In the genomic region with DNA sequence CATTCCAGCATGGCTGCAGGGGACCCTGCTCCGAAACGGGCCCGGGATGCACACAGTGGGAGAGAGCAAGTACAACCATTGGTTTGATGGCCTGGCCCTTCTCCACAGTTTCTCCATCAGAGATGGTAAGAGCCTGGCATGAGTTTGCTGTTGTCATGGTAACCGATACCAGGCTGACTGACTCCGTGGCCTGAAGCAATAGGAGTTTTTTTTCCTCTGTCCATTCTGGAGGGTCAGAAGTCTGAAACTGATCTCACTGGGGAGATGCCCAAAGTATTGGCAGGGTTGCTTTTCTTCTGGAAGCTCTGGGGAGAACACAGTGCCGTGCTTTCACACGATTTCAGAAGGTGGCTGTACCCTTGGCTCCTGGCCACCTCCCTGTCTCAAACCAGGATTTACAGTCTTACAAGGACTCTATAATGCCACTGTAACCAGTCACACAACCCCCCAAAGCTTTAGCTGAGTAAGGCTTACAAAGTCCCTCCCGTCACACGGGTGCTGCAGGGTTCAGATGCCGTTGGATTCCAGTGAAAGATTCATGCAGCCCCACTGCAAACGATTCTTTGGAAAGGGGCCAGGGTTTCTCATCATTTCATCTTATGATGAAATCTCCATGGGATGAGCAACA, we compare ENCODE assay signal across 8 mouse cellular contexts. TPM values are rescaled to one million over a fixed set of nuclear protein-coding genes. Genes with fewer than 3 reads are reported as not detected.
DNase-seq lines count a peak whose midpoint lies in the region; ATAC-seq and TF ChIP-seq lines count a peak whose summit lies in the region.

No protein-coding gene starts in this region.

- H3K36me3 ChIP-seq in midbrain, embryonic 11.5 days (ENCODE audit: control insufficient read depth, insufficient read depth, low read length) = no peaks in the 10 kb centered on the region
- no peaks in the 10 kb centered on the region for H3K36me3 ChIP-seq in midbrain, embryonic 10.5 days
- H3K36me3 ChIP-seq in hindbrain, postnatal 0 days (ENCODE audit: insufficient read depth, low read length) = no peaks in the 10 kb centered on the region
- H3K36me3 ChIP-seq in stomach, embryonic 16.5 days (ENCODE audit: control insufficient read depth, insufficient read depth, low read length) = no peaks in the 10 kb centered on the region

- no peak overlapping the region for H3K9ac ChIP-seq in midbrain, embryonic 11.5 days (ENCODE audit: low read length)
- H3K9ac ChIP-seq in hindbrain, postnatal 0 days (replicated peaks; ENCODE audit: low read length) = peak overlapping the region; percentile 21; the same call in 1 of the 2 replicates
- no peak overlapping the region for H3K9ac ChIP-seq in stomach, embryonic 16.5 days (ENCODE audit: low read length)

- H3K4me3 ChIP-seq in midbrain, embryonic 11.5 days (ENCODE audit: low read depth, low read length) = no peak overlapping the region
- no peak overlapping the region for H3K4me3 ChIP-seq in midbrain, embryonic 10.5 days
- H3K4me3 ChIP-seq in hindbrain, postnatal 0 days (ENCODE audit: low read length) = no peak overlapping the region
- H3K4me3 ChIP-seq in stomach, embryonic 16.5 days (replicated peaks; ENCODE audit: low read length) = no peak overlapping the region

- H3K4me1 ChIP-seq in midbrain, embryonic 11.5 days (ENCODE audit: control insufficient read depth, insufficient read depth, low read length) = peaks cover 3% of the 10 kb centered on the region; the same call in 1 of the 2 replicates
- peaks cover 20% of the 10 kb centered on the region for H3K4me1 ChIP-seq in midbrain, embryonic 10.5 days
- H3K4me1 ChIP-seq in hindbrain, postnatal 0 days (ENCODE audit: insufficient read depth, low read length) = peaks cover 4% of the 10 kb centered on the region; the same call in 1 of the 2 replicates
- peaks cover 4% of the 10 kb centered on the region; the same call in 1 of the 2 replicates for H3K4me1 ChIP-seq in stomach, embryonic 16.5 days (ENCODE audit: control insufficient read depth, insufficient read depth, low read length)

- no peak overlapping the region for H3K27ac ChIP-seq in midbrain, embryonic 11.5 days (ENCODE audit: low read depth, low read length)
- no peak overlapping the region for H3K27ac ChIP-seq in midbrain, embryonic 10.5 days (replicated peaks)
- peak overlapping the region; percentile 76 for H3K27ac ChIP-seq in hindbrain, postnatal 0 days
- H3K27ac ChIP-seq in stomach, embryonic 16.5 days (ENCODE audit: low read length) = peak overlapping the region; percentile 28; the same call in 1 of the 2 replicates

- no peaks in the 10 kb centered on the region for H3K27me3 ChIP-seq in midbrain, embryonic 11.5 days (ENCODE audit: control insufficient read depth, insufficient read depth, low read length)
- H3K27me3 ChIP-seq in midbrain, embryonic 10.5 days (ENCODE audit: low read depth, poor library complexity, severe bottlenecking) = no peaks in the 10 kb centered on the region
- no peaks in the 10 kb centered on the region for H3K27me3 ChIP-seq in hindbrain, postnatal 0 days (ENCODE audit: insufficient read depth, low read length)
- no peaks in the 10 kb centered on the region for H3K27me3 ChIP-seq in stomach, embryonic 16.5 days (ENCODE audit: control insufficient read depth, insufficient read depth, low read length)

- H3K4me2 ChIP-seq in midbrain, embryonic 11.5 days = no peak overlapping the region
- H3K4me2 ChIP-seq in hindbrain, postnatal 0 days (ENCODE audit: low read depth, low read length) = peak overlapping the region; percentile 46
- H3K4me2 ChIP-seq in stomach, embryonic 16.5 days (ENCODE audit: low read depth, low read length) = peak overlapping the region; percentile 20

- no peak for ATAC-seq in midbrain, embryonic 11.5 days (ENCODE audit: low FRiP score)
- peak; percentile 90 for ATAC-seq in hindbrain, postnatal 0 days
- ATAC-seq in stomach, embryonic 16.5 days (ENCODE audit: insufficient read depth, low FRiP score) = peak; percentile 41; the same call in 1 of the 2 replicates

- no peak for TF ChIP-seq CTCF in hindbrain, postnatal 0 days (IDR thresholded peaks at IDR 0.05; ENCODE audit: low read depth)

- peak; percentile 18 for DNase-seq in cerebellum, adult 9-11 months
- DNase-seq in cerebellum, adult 11-12 months = no peak
- peak; percentile 86 for DNase-seq in midbrain, embryonic 11.5 days (ENCODE audit: low spot score, missing footprints)
- no peak for DNase-seq in midbrain, embryonic 10.5 days (ENCODE audit: low spot score)
- DNase-seq in hindbrain, postnatal 0 days (ENCODE audit: low spot score) = peak; percentile 90
- no peak for DNase-seq in kidney, adult 11 months
- DNase-seq in testis, postnatal 10 days (ENCODE audit: low spot score) = no peak

- WGBS in midbrain, embryonic 11.5 days = 62% methylated on average over 11 of the region's 11 CpGs
- WGBS in midbrain, embryonic 10.5 days = 66% methylated on average over 11 of the region's 11 CpGs
- whole genome bisulfite sequencing in hindbrain, postnatal 0 days = 21% methylated on average over 11 of the region's 11 CpGs
- WGBS in stomach, embryonic 16.5 days = 37% methylated on average over 11 of the region's 11 CpGs

- peaks cover 3% of the 10 kb centered on the region; the same call in 1 of the 2 replicates for H3K9me3 ChIP-seq in midbrain, embryonic 11.5 days (ENCODE audit: control insufficient read depth, low read length)
- H3K9me3 ChIP-seq in midbrain, embryonic 10.5 days (replicated peaks) = no peaks in the 10 kb centered on the region; the same call in 1 of the 2 replicates
- 0 out of 2 replicates have a peak, but pooled peaks cover 2% of the 10 kb centered on the region for H3K9me3 ChIP-seq in hindbrain, postnatal 0 days (ENCODE audit: low read length)
- peaks cover 7% of the 10 kb centered on the region; the same call in 1 of the 2 replicates for H3K9me3 ChIP-seq in stomach, embryonic 16.5 days (replicated peaks; ENCODE audit: control insufficient read depth, low read length)

RNA-seq across cellular contexts. Expression of a gene that starts 2.0 kb away (rescaled TPM):
- polyA plus RNA-seq in midbrain, embryonic 11.5 days (2014; fragmentation: Nextera tagmentation; extraction: Ambion mirVana) = 0.18 and 0.28 TPM in 2 replicates
- 0.05 and 0.10 TPM in 2 replicates for polyA plus RNA-seq in midbrain, embryonic 10.5 days (2016; fragmentation: Nextera tagmentation; extraction: Ambion mirVana)
- total RNA-seq in hindbrain, postnatal 0 days (2014; rRNA removed) = 0.11 and 0.21 TPM in 2 replicates
- 0.32 and 0.39 TPM in 2 replicates for polyA plus RNA-seq in hindbrain, postnatal 0 days (2015; fragmentation: Nextera tagmentation; extraction: Ambion mirVana)
- 0.92 and 1.2 TPM in 2 replicates for polyA plus RNA-seq in stomach, embryonic 16.5 days (2015; fragmentation: Nextera tagmentation; extraction: Ambion mirVana)

RNA-seq across cellular contexts. Expression of a gene that starts 15.4 kb away (rescaled TPM):
- not detected in 2 replicates for polyA plus RNA-seq in midbrain, embryonic 11.5 days (2014; fragmentation: Nextera tagmentation; extraction: Ambion mirVana)
- 0.05 TPM in 1 of 2 replicates, not detected in the other for polyA plus RNA-seq in midbrain, embryonic 10.5 days (2016; fragmentation: Nextera tagmentation; extraction: Ambion mirVana)
- 0.22 and 2.0 TPM in 2 replicates for total RNA-seq in hindbrain, postnatal 0 days (2014; rRNA removed)
- 0.05 and 0.06 TPM in 2 replicates for polyA plus RNA-seq in hindbrain, postnatal 0 days (2015; fragmentation: Nextera tagmentation; extraction: Ambion mirVana)
- 0.48 and 0.71 TPM in 2 replicates for polyA plus RNA-seq in stomach, embryonic 16.5 days (2015; fragmentation: Nextera tagmentation; extraction: Ambion mirVana)

Comparison
In these comparisons a context has a peak if more than half of its experiments do, and no peak if none do; other contexts are left out.
1. DNase-seq: peak in cerebellum, adult 9-11 months (single experiment), midbrain, embryonic 11.5 days (single experiment) and hindbrain, postnatal 0 days (single experiment); none in cerebellum, adult 11-12 months (single experiment), midbrain, embryonic 10.5 days (single experiment), kidney, adult 11 months (single experiment) and testis, postnatal 10 days (single experiment).
2. H3K27ac ChIP-seq: peak in hindbrain, postnatal 0 days (single experiment) and stomach, embryonic 16.5 days (single experiment); none in midbrain, embryonic 11.5 days (single experiment) and midbrain, embryonic 10.5 days (single experiment).